Mouse (Mus musculus) heart, embryonic 12.5 days (tissue): Measurements from ENCODE around the gene Gm16503. TPM values are rescaled to one million over a fixed set of nuclear protein-coding genes. Genes with fewer than 3 reads are reported as not detected.

Source experiments
- polyA plus RNA-seq: library from polyadenylated mRNA; unstranded; fragments of >200 nt; fragmentation: Nextera tagmentation; extraction: Ambion mirVana; gene quantifications from 2 replicates; pipeline ENCODE4 v1.2.1, GENCODE M21; 2016

Gene Gm16503
- polyA plus RNA-seq, 1 experiment from 2014 or later: 0.36 TPM

Other genes with a start within 250 kb of the Gm16503 start
- not detected in 2 replicates for gene Zfp988, start 234.5 kb upstream of the Gm16503 start, polyA plus RNA-seq
- 0.23 and 0.49 TPM in 2 replicates for gene Zfp978, start 178.9 kb upstream of the Gm16503 start, polyA plus RNA-seq
- 10.0 and 11.7 TPM in 2 replicates for gene Zfp982, start 47.8 kb upstream of the Gm16503 start, polyA plus RNA-seq
- 0.22 TPM in 1 of 2 replicates, not detected in the other for gene Zfp985, start 13.1 kb downstream of the Gm16503 start, polyA plus RNA-seq
- 4.2 and 4.5 TPM in 2 replicates for gene Zfp979, start 102.3 kb downstream of the Gm16503 start, polyA plus RNA-seq
- not detected in 2 replicates for gene Zfp534, start 162.3 kb downstream of the Gm16503 start, polyA plus RNA-seq